Mouse (Mus musculus): ENCODE results near the gene Kif21b. TPM values are rescaled to one million over a fixed set of nuclear protein-coding genes. Genes with fewer than 3 reads are reported as not detected.

The Kif21b gene
- polyA plus RNA-seq, 1 experiment from 2014 or later, result 17.0 TPM

GRCm38 (mm10) chr1:136174101-136174606 lies 43.0 kb downstream of the Kif21b start:
- 15% methylated on average over 13 of the region's 13 CpGs for WGBS
- Histone ChIP-seq H3K4me3 (ENCODE audit: low read depth, low read length) (no peak overlapping the region), H3K27ac (ENCODE audit: low read depth, low read length) (no peak overlapping the region), H3K4me2 (ENCODE audit: low read depth) (no peak overlapping the region; the same call in 1 of the 2 replicates), H3K9me3 (ENCODE audit: control insufficient read depth, low read length) (no peaks in the 10 kb centered on the region), H3K36me3 (ENCODE audit: control insufficient read depth, insufficient read depth, low read length) (peaks cover 8% of the 10 kb centered on the region), H3K9ac (ENCODE audit: low read length) (no peak overlapping the region), H3K27me3 (ENCODE audit: control insufficient read depth, insufficient read depth, low read length) (no peaks in the 10 kb centered on the region), H3K4me1 (ENCODE audit: control insufficient read depth, insufficient read depth, low read length) (peaks cover 10% of the 10 kb centered on the region)
- DNase-seq (ENCODE audit: low spot score), result no peak
- no peak for ATAC-seq (ENCODE audit: insufficient read depth, low FRiP score, low TSS enrichment)

DNA sequence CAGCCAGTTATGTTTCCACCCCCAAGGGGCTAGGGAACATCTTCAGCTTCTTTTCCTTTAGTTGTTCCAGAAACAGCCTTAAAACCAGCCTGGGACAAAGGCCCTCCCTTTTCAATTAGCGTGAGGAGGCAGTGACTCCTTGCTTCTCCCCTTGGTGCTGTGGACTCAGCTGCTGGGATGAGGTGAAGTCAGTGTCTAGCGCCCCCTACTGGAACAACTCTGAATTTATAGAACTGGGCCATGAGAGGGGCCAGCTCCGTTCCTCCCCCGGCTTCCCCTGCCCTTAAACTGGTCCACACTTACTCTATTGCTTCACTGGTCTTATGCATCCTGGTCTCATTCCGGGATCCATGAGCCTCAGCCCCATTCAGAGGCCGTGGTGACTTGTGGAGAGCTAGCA lies 44.0 kb downstream of the Kif21b start:
- peaks cover 8% of the 10 kb centered on the region for H3K36me3 ChIP-seq (ENCODE audit: control insufficient read depth, insufficient read depth, low read length)
- H3K9me3 ChIP-seq (ENCODE audit: control insufficient read depth, low read length), result no peaks in the 10 kb centered on the region
- no peak overlapping the region for H3K4me2 ChIP-seq (ENCODE audit: low read depth)
- H3K27me3 ChIP-seq (ENCODE audit: control insufficient read depth, insufficient read depth, low read length), result no peaks in the 10 kb centered on the region
- H3K27ac ChIP-seq (ENCODE audit: low read depth, low read length), result no peak overlapping the region
- H3K9ac ChIP-seq (ENCODE audit: low read length), result no peak overlapping the region
- ATAC-seq (ENCODE audit: insufficient read depth, low FRiP score, low TSS enrichment) (no peak), DNase-seq (ENCODE audit: low spot score) (peak; percentile 46)
- peaks cover 10% of the 10 kb centered on the region for H3K4me1 ChIP-seq (ENCODE audit: control insufficient read depth, insufficient read depth, low read length)
- H3K4me3 ChIP-seq (ENCODE audit: low read depth, low read length), result no peak overlapping the region
- 38% methylated on average over 6 of the region's 6 CpGs for WGBS

DNA sequence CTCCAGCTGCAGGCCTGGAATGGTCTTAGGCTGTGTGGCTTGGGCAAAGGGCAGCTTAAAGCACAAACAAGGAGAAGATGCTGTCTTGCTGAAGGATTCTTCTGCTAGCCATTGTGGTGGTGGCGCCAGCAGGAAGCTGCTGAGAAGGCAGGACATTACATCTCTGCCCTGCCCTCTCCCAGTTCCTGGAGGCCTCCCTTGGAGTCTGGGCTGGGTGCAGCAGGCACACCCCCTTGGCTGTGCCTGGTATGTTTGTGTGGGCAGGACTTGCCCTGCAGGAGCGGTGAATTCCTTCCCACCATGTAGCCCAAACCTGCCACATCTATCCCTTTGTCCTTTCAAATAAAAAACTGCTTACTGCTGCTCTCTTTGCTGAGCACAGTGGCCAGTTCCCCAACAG lies 45.9 kb downstream of the Kif21b start:
- Histone ChIP-seq H3K4me1 (ENCODE audit: control insufficient read depth, insufficient read depth, low read length) (peaks cover 10% of the 10 kb centered on the region), H3K36me3 (ENCODE audit: control insufficient read depth, insufficient read depth, low read length) (peaks cover 8% of the 10 kb centered on the region), H3K4me2 (ENCODE audit: low read depth) (no peak overlapping the region), H3K9ac (ENCODE audit: low read length) (no peak overlapping the region), H3K27me3 (ENCODE audit: control insufficient read depth, insufficient read depth, low read length) (no peaks in the 10 kb centered on the region), H3K4me3 (ENCODE audit: low read depth, low read length) (no peak overlapping the region), H3K27ac (ENCODE audit: low read depth, low read length) (no peak overlapping the region), H3K9me3 (ENCODE audit: control insufficient read depth, low read length) (no peaks in the 10 kb centered on the region)
- 88% methylated on average over 2 of the region's 2 CpGs for whole genome bisulfite sequencing
- DNase-seq (ENCODE audit: low spot score) (no peak), ATAC-seq (ENCODE audit: insufficient read depth, low FRiP score, low TSS enrichment) (no peak)

- H3K36me3 ChIP-seq (ENCODE audit: control insufficient read depth, insufficient read depth, low read length), result peaks cover 3% of the 10 kb centered on the region
- H3K4me2 ChIP-seq (ENCODE audit: low read depth), result no peak overlapping the region
- WGBS, result 54% methylated on average over 6 of the region's 6 CpGs
- DNase-seq (ENCODE audit: low spot score) (no peak), ATAC-seq (ENCODE audit: insufficient read depth, low FRiP score, low TSS enrichment) (no peak)
- peaks cover 6% of the 10 kb centered on the region for H3K4me1 ChIP-seq (ENCODE audit: control insufficient read depth, insufficient read depth, low read length)
- no peak overlapping the region for H3K27ac ChIP-seq (ENCODE audit: low read depth, low read length)
- H3K9ac ChIP-seq (ENCODE audit: low read length), result no peak overlapping the region
- no peak overlapping the region for H3K4me3 ChIP-seq (ENCODE audit: low read depth, low read length)
- no peaks in the 10 kb centered on the region for H3K9me3 ChIP-seq (ENCODE audit: control insufficient read depth, low read length)
- H3K27me3 ChIP-seq (ENCODE audit: control insufficient read depth, insufficient read depth, low read length), result no peaks in the 10 kb centered on the region
These were observed 47.6 kb downstream of the Kif21b start for GRCm38 (mm10) chr1:136178741-136179140.

- no peak overlapping the region for H3K27ac ChIP-seq (ENCODE audit: low read depth, low read length)
- H3K36me3 ChIP-seq (ENCODE audit: control insufficient read depth, insufficient read depth, low read length), result peaks cover 3% of the 10 kb centered on the region
- no peak for DNase-seq (ENCODE audit: low spot score)
- H3K9me3 ChIP-seq (ENCODE audit: control insufficient read depth, low read length), result no peaks in the 10 kb centered on the region
- WGBS, result 75% methylated on average over 2 of the region's 2 CpGs
- no peak overlapping the region for H3K4me3 ChIP-seq (ENCODE audit: low read depth, low read length)
- ATAC-seq (ENCODE audit: insufficient read depth, low FRiP score, low TSS enrichment), result no peak
- no peaks in the 10 kb centered on the region for H3K4me1 ChIP-seq (ENCODE audit: control insufficient read depth, insufficient read depth, low read length)
- no peak overlapping the region for H3K4me2 ChIP-seq (ENCODE audit: low read depth)
- no peak overlapping the region for H3K9ac ChIP-seq (ENCODE audit: low read length)
- H3K27me3 ChIP-seq (ENCODE audit: control insufficient read depth, insufficient read depth, low read length), result no peaks in the 10 kb centered on the region
These were observed 48.4 kb downstream of the Kif21b start for GRCm38 (mm10) chr1:136179511-136180001.

GRCm38 (mm10) chr1:136190033-136190432 lies 58.8 kb downstream of the Kif21b start:
- Histone ChIP-seq H3K27me3 (ENCODE audit: control insufficient read depth, insufficient read depth, low read length) (no peaks in the 10 kb centered on the region), H3K9me3 (ENCODE audit: control insufficient read depth, low read length) (no peaks in the 10 kb centered on the region), H3K4me1 (ENCODE audit: control insufficient read depth, insufficient read depth, low read length) (no peaks in the 10 kb centered on the region), H3K4me3 (ENCODE audit: low read depth, low read length) (no peak overlapping the region), H3K4me2 (ENCODE audit: low read depth) (no peak overlapping the region), H3K27ac (ENCODE audit: low read depth, low read length) (no peak overlapping the region), H3K9ac (ENCODE audit: low read length) (no peak overlapping the region), H3K36me3 (ENCODE audit: control insufficient read depth, insufficient read depth, low read length) (no peaks in the 10 kb centered on the region)
- DNase-seq (ENCODE audit: low spot score), result no peak
- WGBS, result 93% methylated on average over 5 of the region's 5 CpGs
- no peak for ATAC-seq (ENCODE audit: insufficient read depth, low FRiP score, low TSS enrichment)

DNA sequence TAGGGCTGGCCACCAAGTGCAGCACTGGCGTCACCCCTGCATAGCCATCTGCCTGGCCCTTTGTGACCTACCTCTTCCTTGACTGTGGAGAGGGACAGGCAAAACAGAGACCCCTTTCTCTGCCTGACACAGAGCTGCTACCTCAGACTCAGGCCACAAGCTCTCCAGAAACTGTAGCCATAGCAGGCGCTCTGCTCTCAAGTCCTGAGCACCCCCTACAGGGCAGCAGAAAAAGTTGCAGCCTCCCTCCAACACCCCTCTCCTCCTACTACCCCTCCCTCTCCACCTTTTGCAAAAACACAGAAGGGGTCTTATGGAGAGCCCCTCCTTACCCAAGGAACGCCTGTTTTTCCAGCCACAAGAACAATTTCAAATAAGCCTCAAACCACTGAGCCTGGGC lies 81.6 kb downstream of the Kif21b start, which contains the start of gene Mroh3:
Gene Mroh3, minus strand, starts transcription at position 26 of the 400 bp plus-strand sequence.
- Histone ChIP-seq H3K9ac (ENCODE audit: low read length) (no peak within 1 kb of the TSS), H3K4me2 (ENCODE audit: low read depth) (no peak within 1 kb of the TSS), H3K4me1 (ENCODE audit: control insufficient read depth, insufficient read depth, low read length) (no peaks in the 10 kb centered on the region), H3K9me3 (ENCODE audit: control insufficient read depth, low read length) (no peaks in the 10 kb centered on the region), H3K27me3 (ENCODE audit: control insufficient read depth, insufficient read depth, low read length) (no peaks in the 10 kb centered on the region), H3K36me3 (ENCODE audit: control insufficient read depth, insufficient read depth, low read length) (peaks cover 9% of the 10 kb centered on the region), H3K4me3 (ENCODE audit: low read depth, low read length) (no peak within 1 kb of the TSS), H3K27ac (ENCODE audit: low read depth, low read length) (no peak within 1 kb of the TSS)
- WGBS, result 44% methylated on average over 3 of the region's 3 CpGs
- peak; percentile 57 for DNase-seq (ENCODE audit: low spot score)
- ATAC-seq (ENCODE audit: insufficient read depth, low FRiP score, low TSS enrichment), result no peak

DNA sequence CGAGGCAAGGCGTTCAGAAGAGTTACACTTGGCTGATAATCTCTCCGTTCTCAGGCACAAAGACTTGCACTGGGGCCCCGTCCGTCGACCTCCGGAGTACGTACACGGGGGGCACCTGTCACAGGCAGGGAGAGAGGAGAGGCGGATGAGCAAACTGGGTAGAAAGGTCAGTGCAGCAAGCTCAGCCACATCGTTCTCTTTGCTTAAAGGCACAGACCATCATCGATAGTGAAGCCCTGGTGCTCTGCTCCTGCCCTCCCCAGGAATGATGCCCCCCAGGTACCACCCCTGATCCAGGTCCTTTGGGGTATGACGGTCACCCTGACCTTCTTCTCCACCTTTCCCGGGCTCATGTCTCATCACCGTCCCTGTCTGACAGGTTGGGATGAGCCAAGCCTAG lies 83.1 kb downstream of the Kif21b start:
- no peak for ATAC-seq (ENCODE audit: insufficient read depth, low FRiP score, low TSS enrichment)
- WGBS, result 88% methylated on average over 15 of the region's 15 CpGs
- no peak overlapping the region for H3K4me2 ChIP-seq (ENCODE audit: low read depth)
- no peaks in the 10 kb centered on the region for H3K9me3 ChIP-seq (ENCODE audit: control insufficient read depth, low read length)
- H3K4me1 ChIP-seq (ENCODE audit: control insufficient read depth, insufficient read depth, low read length), result no peaks in the 10 kb centered on the region
- H3K9ac ChIP-seq (ENCODE audit: low read length), result no peak overlapping the region
- peaks cover 12% of the 10 kb centered on the region for H3K36me3 ChIP-seq (ENCODE audit: control insufficient read depth, insufficient read depth, low read length)
- no peak overlapping the region for H3K27ac ChIP-seq (ENCODE audit: low read depth, low read length)
- H3K4me3 ChIP-seq (ENCODE audit: low read depth, low read length), result no peak overlapping the region
- DNase-seq (ENCODE audit: low spot score), result no peak
- no peaks in the 10 kb centered on the region for H3K27me3 ChIP-seq (ENCODE audit: control insufficient read depth, insufficient read depth, low read length)

DNA sequence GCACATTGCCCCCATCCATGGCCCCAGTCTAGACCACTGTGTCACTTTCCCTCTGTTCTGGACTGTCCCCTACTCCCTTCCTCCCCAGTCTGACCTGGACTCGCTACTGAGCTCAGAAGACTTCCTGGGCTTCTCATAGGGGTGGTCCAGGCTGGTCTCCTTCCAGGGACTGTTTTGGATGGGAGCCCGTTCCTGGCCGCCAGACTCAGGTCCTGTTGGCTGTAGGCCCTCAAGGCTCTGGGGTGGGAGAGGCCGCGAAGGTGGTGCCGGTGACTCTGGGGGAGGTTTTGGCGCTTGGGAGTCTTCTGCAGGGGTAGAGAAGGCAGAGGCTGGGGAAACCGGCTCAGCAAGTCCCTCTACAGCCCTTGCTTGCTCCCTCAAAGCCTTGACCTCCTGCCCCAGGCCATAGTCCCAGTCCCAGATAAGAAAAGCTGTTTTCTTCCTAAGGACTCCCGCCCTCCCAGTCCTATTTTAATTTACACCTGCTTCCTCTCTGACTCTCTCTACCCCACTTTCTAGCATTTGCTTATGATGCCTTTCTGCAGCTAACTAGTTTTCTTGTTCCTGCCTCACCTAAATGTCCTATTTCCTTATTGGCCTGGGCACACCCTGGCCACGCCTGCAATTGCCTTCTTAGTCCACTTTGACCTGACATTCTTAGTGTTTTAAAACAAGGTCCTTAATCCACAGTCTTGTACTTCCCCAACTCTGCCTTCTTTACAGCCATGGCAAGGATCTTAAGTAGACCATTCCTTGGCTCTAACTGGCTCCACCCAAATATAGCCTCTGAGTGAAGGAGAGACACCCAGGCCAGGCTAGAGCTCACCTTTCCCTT lies 89.1 kb downstream of the Kif21b start:
- Histone ChIP-seq H3K4me2 (ENCODE audit: low read depth) (no peak overlapping the region), H3K27ac (ENCODE audit: low read depth, low read length) (no peak overlapping the region), H3K27me3 (ENCODE audit: control insufficient read depth, insufficient read depth, low read length) (no peaks in the 10 kb centered on the region), H3K36me3 (ENCODE audit: control insufficient read depth, insufficient read depth, low read length) (peaks cover 22% of the 10 kb centered on the region), H3K9ac (ENCODE audit: low read length) (no peak overlapping the region), H3K4me3 (ENCODE audit: low read depth, low read length) (no peak overlapping the region), H3K4me1 (ENCODE audit: control insufficient read depth, insufficient read depth, low read length) (no peaks in the 10 kb centered on the region), H3K9me3 (ENCODE audit: control insufficient read depth, low read length) (no peaks in the 10 kb centered on the region)
- DNase-seq (ENCODE audit: low spot score), result no peak
- no peak for ATAC-seq (ENCODE audit: insufficient read depth, low FRiP score, low TSS enrichment)
- 86% methylated on average over 10 of the region's 10 CpGs for WGBS

All from neural tube, embryonic 11.5 days (tissue).